Mouse (Mus musculus) stomach, postnatal 0 days (tissue): ENCODE results near the gene Ctdspl.

Source experiments
- CTCF ChIP-seq: IDR thresholded peaks from 2 replicates; pipeline ENCODE4 v1.5.1; 2016; ENCODE audit warnings: antibody characterized with exemption, low read depth, mild to moderate bottlenecking, moderate library complexity
- EP300 ChIP-seq: optimal IDR thresholded peaks from 2 replicates; pipeline ENCODE3; 2016; ENCODE audit warnings: antibody characterized with exemption

- TF ChIP-seq CTCF (peak; percentile 69), EP300 (no peak)
Measured at GRCm38 (mm10) chr9:118881281-118881945, 44.8 kb upstream of the Ctdspl start.
